Mouse (Mus musculus) limb, embryonic 11.5 days (tissue): ENCODE measurements around the gene Calcb. TPM values are rescaled to one million over a fixed set of nuclear protein-coding genes. Genes with fewer than 3 reads are reported as not detected.

Source experiments
- ATAC-seq: fragments of 200-750 bp; cut with Nextera tagmentation; 2 replicates; pipeline ENCODE4 v1.8.0; 2017; ENCODE audit warnings: low read depth; ENCODE audit not compliant: insufficient number of reproducible peaks, low FRiP score, low TSS enrichment
- DNase-seq: peaks from one replicate; pipeline ENCODE4 v3.0.0-alpha.2; 2015; ENCODE audit warnings: low spot score
- H3K27ac ChIP-seq: fragments of 300-500 bp; sonication (generic); replicated peaks from 2 replicates; pipeline ENCODE4 v1.5.1; 2014; ENCODE audit warnings: low read depth, mild to moderate bottlenecking, low read length
- H3K27me3 ChIP-seq: fragments of 300-500 bp; sonication (generic); 2 replicates; pipeline ENCODE4 v1.6.1; 2014; ENCODE audit warnings: mild to moderate bottlenecking, low read length, mixed read lengths; ENCODE audit not compliant: control insufficient read depth, insufficient read depth
- H3K36me3 ChIP-seq: fragments of 300-500 bp; sonication (generic); 2 replicates; pipeline ENCODE4 v1.6.1; 2014; ENCODE audit warnings: mild to moderate bottlenecking, low read length, moderate library complexity, mixed read lengths; ENCODE audit not compliant: control insufficient read depth, insufficient read depth
- H3K4me1 ChIP-seq: fragments of 300-500 bp; sonication (generic); 2 replicates; pipeline ENCODE4 v1.6.1; 2014; ENCODE audit warnings: low read length, mixed read lengths; ENCODE audit not compliant: control insufficient read depth, insufficient read depth
- H3K4me2 ChIP-seq: fragments of 300-500 bp; sonication (generic); 2 replicates; pipeline ENCODE4 v1.6.1; 2014; ENCODE audit warnings: low read depth, mild to moderate bottlenecking, moderate library complexity; ENCODE audit not compliant: severe bottlenecking
- H3K4me3 ChIP-seq: fragments of 300-500 bp; sonication (generic); 2 replicates; pipeline ENCODE4 v1.5.1; 2014; ENCODE audit warnings: low read depth, low read length
- H3K9ac ChIP-seq: fragments of 300-500 bp; sonication (generic); 2 replicates; pipeline ENCODE4 v1.6.1; 2014; ENCODE audit warnings: mild to moderate bottlenecking, low read length
- H3K9me3 ChIP-seq: fragments of 300-500 bp; sonication (generic); 2 replicates; pipeline ENCODE4 v1.6.1; 2016; ENCODE audit warnings: low read length; ENCODE audit not compliant: control insufficient read depth
- WGBS: fragments of 180-500 bp; shearing (Covaris S2); extraction: QIAGEN DNeasy Blood & Tissue Kit; methylation state at CpG from one replicate; pipeline ENCODE4 v1.1.7; 2014; 5-methylcytosine and 5-hydroxymethylcytosine counted together
- polyA plus RNA-seq: library from polyadenylated mRNA; unstranded; fragments of >200 nt; fragmentation: Nextera tagmentation; extraction: Ambion mirVana; gene quantifications from 2 replicates; pipeline ENCODE4 v1.2.1, GENCODE M21; 2014

Calcb gene
- polyA plus RNA-seq, 1 experiment from 2014 or later, result not detected

DNA sequence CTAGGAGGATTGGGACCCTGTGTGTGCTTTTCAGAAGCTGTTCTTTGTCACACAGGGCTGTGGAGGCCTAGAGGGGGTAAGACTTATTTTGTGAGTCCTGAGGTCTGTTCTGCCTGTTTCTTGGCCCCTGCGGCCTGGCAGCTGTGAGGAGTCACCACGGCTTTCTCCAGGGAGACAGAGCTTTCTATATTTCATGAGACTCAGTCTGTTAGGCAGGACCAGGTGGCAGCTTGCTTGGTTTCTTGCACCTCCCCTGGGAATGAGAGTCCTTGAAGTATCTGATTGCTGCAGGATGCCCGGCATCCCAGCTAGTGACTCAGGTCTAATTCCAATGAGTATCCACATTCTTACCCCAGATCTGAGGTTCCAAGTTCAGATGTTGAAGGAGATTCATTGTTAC is 46.8 kb downstream of the Calcb start:
- Histone ChIP-seq H3K27me3 (no peaks in the 10 kb centered on the region), H3K9ac (no peak overlapping the region), H3K4me3 (no peak overlapping the region), H3K4me2 (no peak overlapping the region), H3K36me3 (no peaks in the 10 kb centered on the region), H3K9me3 (no peaks in the 10 kb centered on the region), H3K27ac (no peak overlapping the region), H3K4me1 (no peaks in the 10 kb centered on the region)
- 77% methylated on average over 3 of the region's 3 CpGs for WGBS
- ATAC-seq (no peak), DNase-seq (no peak)

DNA sequence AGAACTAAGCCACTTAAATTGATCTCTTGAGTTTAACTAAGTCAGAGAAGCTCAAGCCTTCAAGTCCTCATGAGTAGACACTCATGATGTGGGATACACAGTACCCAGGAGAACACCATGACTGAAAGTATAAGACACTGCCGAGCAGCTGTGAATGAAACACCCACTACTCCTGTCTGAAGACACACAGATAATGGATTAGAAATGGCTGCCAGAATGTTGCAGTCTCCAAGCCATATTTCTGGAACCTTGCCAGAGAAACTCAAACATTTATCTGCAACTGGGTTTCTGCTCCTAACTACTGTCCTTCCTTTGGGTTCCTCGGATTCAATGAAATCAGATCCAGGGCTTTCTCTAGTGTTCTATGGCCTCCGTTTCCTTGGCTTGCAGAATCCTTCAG is 48.1 kb downstream of the Calcb start:
- no peak for ATAC-seq
- Histone ChIP-seq H3K27me3 (no peaks in the 10 kb centered on the region), H3K9ac (no peak overlapping the region), H3K4me1 (no peaks in the 10 kb centered on the region), H3K4me2 (no peak overlapping the region), H3K9me3 (no peaks in the 10 kb centered on the region), H3K36me3 (no peaks in the 10 kb centered on the region), H3K4me3 (no peak overlapping the region), H3K27ac (no peak overlapping the region)
- 88% methylated on average over 3 of the region's 3 CpGs for WGBS
- no peak for DNase-seq

DNA sequence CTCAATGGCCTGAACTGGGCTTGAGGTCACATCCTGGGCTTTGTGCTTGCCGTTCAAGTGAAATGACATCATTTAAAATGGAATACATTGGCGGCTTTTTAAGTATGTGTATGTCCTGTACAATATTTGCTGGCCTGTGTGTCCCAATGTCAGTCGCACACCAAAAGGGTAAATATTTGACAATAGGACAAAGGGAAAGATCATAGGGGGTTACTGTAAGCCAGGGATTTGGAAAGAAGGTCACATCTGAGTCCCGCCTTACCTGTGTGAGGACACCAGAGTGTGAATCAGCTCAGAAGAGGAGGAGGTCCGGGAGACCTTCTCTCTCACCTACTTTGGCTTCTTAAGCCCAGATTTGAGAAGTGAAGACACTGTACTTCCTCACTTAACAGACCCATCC is 50.1 kb downstream of the Calcb start:
- no peaks in the 10 kb centered on the region for H3K9me3 ChIP-seq
- 88% methylated on average over 5 of the region's 5 CpGs for WGBS
- no peak overlapping the region for H3K4me2 ChIP-seq
- ATAC-seq (no peak), DNase-seq (no peak)
- no peaks in the 10 kb centered on the region for H3K27me3 ChIP-seq
- no peak overlapping the region for H3K4me3 ChIP-seq
- H3K27ac ChIP-seq, result no peak overlapping the region
- no peaks in the 10 kb centered on the region for H3K36me3 ChIP-seq
- H3K4me1 ChIP-seq, result no peaks in the 10 kb centered on the region
- H3K9ac ChIP-seq, result no peak overlapping the region

DNA sequence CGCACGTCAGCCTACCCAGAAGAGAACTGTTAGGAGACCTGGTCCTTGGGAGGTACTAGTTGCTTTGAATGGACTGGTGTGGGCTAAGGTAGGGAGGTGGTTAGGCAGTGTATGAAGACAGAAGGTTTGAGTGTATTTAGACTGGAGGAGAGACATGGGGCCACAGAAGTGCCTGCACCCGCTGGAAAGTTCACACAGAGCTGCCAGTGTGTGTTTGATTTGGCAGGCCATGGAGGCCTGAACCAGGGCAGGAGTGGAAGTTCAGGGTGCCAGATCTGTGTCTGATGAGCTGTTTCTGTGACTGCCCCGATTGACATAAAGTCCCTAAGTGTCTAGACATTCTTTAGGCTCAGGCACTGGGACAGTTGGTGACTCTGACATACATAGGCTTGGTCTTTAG is 50.6 kb downstream of the Calcb start:
- H3K9ac ChIP-seq, result no peak overlapping the region
- DNase-seq, result no peak
- WGBS, result 84% methylated on average over 4 of the region's 4 CpGs

DNA sequence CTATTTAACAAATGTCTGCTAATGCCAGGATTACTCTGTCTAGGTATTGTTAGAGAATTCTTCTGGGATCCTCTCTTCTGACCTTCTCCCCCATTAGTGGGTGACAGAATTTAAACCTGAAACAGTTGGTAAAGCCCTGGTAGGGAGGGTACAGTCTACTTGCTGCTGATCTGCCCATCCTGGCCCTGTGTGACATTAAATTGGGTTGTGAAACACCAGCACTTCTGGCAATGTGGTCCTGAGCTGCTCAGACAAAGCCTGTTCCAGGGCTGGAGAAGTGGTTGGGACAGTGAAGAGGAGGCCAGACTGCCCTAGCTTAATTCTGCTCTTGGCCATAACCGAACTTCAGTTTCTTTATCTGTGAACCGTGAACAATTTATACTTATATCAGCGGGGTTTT is 52.1 kb downstream of the Calcb start:
- Histone ChIP-seq H3K27me3 (no peaks in the 10 kb centered on the region), H3K36me3 (no peaks in the 10 kb centered on the region), H3K27ac (no peak overlapping the region), H3K4me3 (no peak overlapping the region), H3K9me3 (no peaks in the 10 kb centered on the region), H3K4me1 (no peaks in the 10 kb centered on the region), H3K4me2 (no peak overlapping the region), H3K9ac (no peak overlapping the region)
- 89% methylated on average over 3 of the region's 3 CpGs for WGBS
- DNase-seq (no peak), ATAC-seq (no peak)

More for the DNA sequence above, 50.6 kb downstream of the Calcb start:
- no peak for ATAC-seq
- H3K27ac ChIP-seq, result no peak overlapping the region
- no peaks in the 10 kb centered on the region for H3K36me3 ChIP-seq
- no peaks in the 10 kb centered on the region for H3K4me1 ChIP-seq
- H3K4me2 ChIP-seq, result no peak overlapping the region
- no peaks in the 10 kb centered on the region for H3K9me3 ChIP-seq
- no peaks in the 10 kb centered on the region for H3K27me3 ChIP-seq
- no peak overlapping the region for H3K4me3 ChIP-seq

DNA sequence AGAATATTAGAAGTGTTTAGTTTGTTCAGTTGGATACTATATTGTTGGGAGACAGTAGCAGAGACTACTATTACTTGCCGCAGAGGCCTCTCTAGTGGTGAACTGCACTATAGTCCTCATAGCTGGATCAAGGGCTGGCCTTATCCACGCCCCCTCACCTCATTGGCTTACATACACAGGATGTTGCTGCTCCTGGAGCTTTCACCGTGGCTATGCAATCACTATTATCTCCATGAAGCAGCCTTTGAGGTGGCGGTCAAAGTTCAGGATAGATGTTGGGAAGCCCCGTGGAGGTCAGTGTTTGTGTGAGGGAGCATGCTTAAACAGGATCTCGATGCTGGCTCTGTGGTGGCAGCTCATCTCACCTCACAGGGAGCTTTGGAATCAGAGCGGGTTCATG is 53.4 kb downstream of the Calcb start:
- no peak overlapping the region for H3K4me2 ChIP-seq
- DNase-seq (no peak), ATAC-seq (no peak)
- H3K27me3 ChIP-seq, result no peaks in the 10 kb centered on the region
- no peaks in the 10 kb centered on the region for H3K9me3 ChIP-seq
- H3K36me3 ChIP-seq, result no peaks in the 10 kb centered on the region
- no peak overlapping the region for H3K4me3 ChIP-seq
- no peaks in the 10 kb centered on the region for H3K4me1 ChIP-seq
- WGBS, result 79% methylated on average over 7 of the region's 7 CpGs
- H3K9ac ChIP-seq, result no peak overlapping the region
- H3K27ac ChIP-seq, result no peak overlapping the region

Other genes with a start within 250 kb of the Calcb start
- 0.88 and 1.4 TPM in 2 replicates for gene Cyp2r1, start 155.7 kb upstream of the Calcb start, polyA plus RNA-seq
- gene Calca, start 82.3 kb upstream of the Calcb start, polyA plus RNA-seq, result 0.37 TPM in 2 replicates
- 0.81 and 1.2 TPM in 2 replicates for gene Insc, start 25.1 kb downstream of the Calcb start, polyA plus RNA-seq